Mouse (Mus musculus) stomach, embryonic 16.5 days (tissue): Measurements from ENCODE around the gene Myo7a. TPM values are rescaled to one million over a fixed set of nuclear protein-coding genes. Genes with fewer than 3 reads are reported as not detected.

Experiments used
- ATAC-seq: fragments of 200-750 bp; cut with Nextera tagmentation; 2 replicates; pipeline ENCODE4 v1.8.0; 2017; ENCODE audit warnings: moderate number of reproducible peaks, moderate TSS enrichment; ENCODE audit not compliant: insufficient read depth, low FRiP score
- H3K27ac ChIP-seq: fragments of 300-500 bp; sonication (generic); 2 replicates; pipeline ENCODE4 v1.5.1; 2014; ENCODE audit warnings: low read length
- H3K27me3 ChIP-seq: fragments of 300-500 bp; sonication (generic); 2 replicates; pipeline ENCODE4 v1.6.1; 2014; ENCODE audit warnings: low read length, control low read depth, mixed read lengths; ENCODE audit not compliant: control insufficient read depth, insufficient read depth
- H3K36me3 ChIP-seq: fragments of 300-500 bp; sonication (generic); 2 replicates; pipeline ENCODE4 v1.6.1; 2014; ENCODE audit warnings: low read length; ENCODE audit not compliant: control insufficient read depth, insufficient read depth
- H3K4me1 ChIP-seq: fragments of 300-500 bp; sonication (generic); 2 replicates; pipeline ENCODE4 v1.6.1; 2014; ENCODE audit warnings: low read length, control low read depth, mixed read lengths; ENCODE audit not compliant: control insufficient read depth, insufficient read depth
- H3K4me2 ChIP-seq: fragments of 300-500 bp; sonication (generic); 2 replicates; pipeline ENCODE4 v1.6.1; 2014; ENCODE audit warnings: low read depth, low read length, mixed read lengths
- H3K4me3 ChIP-seq: fragments of 300-500 bp; sonication (generic); replicated peaks from 2 replicates; pipeline ENCODE4 v1.5.1; 2014; ENCODE audit warnings: mild to moderate bottlenecking, low read length
- H3K9ac ChIP-seq: fragments of 300-500 bp; sonication (generic); 2 replicates; pipeline ENCODE4 v1.6.1; 2014; ENCODE audit warnings: low read length
- H3K9me3 ChIP-seq: fragments of 300-500 bp; sonication (generic); replicated peaks from 2 replicates; pipeline ENCODE4 v1.6.1; 2016; ENCODE audit warnings: low read length, control low read depth; ENCODE audit not compliant: control insufficient read depth
- WGBS: fragments of 180-500 bp; shearing (Covaris S2); extraction: QIAGEN DNeasy Blood & Tissue Kit; methylation state at CpG from one replicate; pipeline ENCODE4 v1.1.7; 2014; 5-methylcytosine and 5-hydroxymethylcytosine counted together
- polyA plus RNA-seq: library from polyadenylated mRNA; unstranded; fragments of >200 nt; fragmentation: Nextera tagmentation; extraction: Ambion mirVana; gene quantifications from 2 replicates; pipeline ENCODE4 v1.2.1, GENCODE M21; 2015

Myo7a gene
- polyA plus RNA-seq, 1 experiment from 2014 or later: 11.4 TPM

GRCm38 (mm10) chr7:98114656-98115055 is 4.7 kb downstream of the Myo7a start:
- no peak overlapping the region for H3K9ac ChIP-seq
- no peak overlapping the region for H3K27ac ChIP-seq
- no peaks in the 10 kb centered on the region for H3K36me3 ChIP-seq
- no peak for ATAC-seq
- H3K9me3 ChIP-seq: no peaks in the 10 kb centered on the region
- WGBS: 57% methylated on average over 6 of the region's 6 CpGs
- H3K4me1 ChIP-seq: peaks cover 9% of the 10 kb centered on the region; the same call in 1 of the 2 replicates
- no peak overlapping the region for H3K4me2 ChIP-seq
- no peak overlapping the region for H3K4me3 ChIP-seq
- H3K27me3 ChIP-seq: peaks cover 12% of the 10 kb centered on the region; the same call in 1 of the 2 replicates

- Histone ChIP-seq H3K4me3 (peak overlapping the region; percentile 32), H3K4me2 (peak overlapping the region; percentile 50), H3K27me3 (peaks cover 12% of the 10 kb centered on the region; the same call in 1 of the 2 replicates), H3K9me3 (no peaks in the 10 kb centered on the region), H3K9ac (peak overlapping the region; percentile 59; the same call in 1 of the 2 replicates), H3K36me3 (no peaks in the 10 kb centered on the region), H3K27ac (no peak overlapping the region), H3K4me1 (peaks cover 3% of the 10 kb centered on the region; the same call in 1 of the 2 replicates)
- ATAC-seq: no peak
- 9% methylated on average over 25 of the region's 25 CpGs for WGBS
Measured at GRCm38 (mm10) chr7:98111233-98111632, 8.1 kb downstream of the Myo7a start.

- ATAC-seq: no peak
- H3K9me3 ChIP-seq: no peaks in the 10 kb centered on the region
- WGBS: 65% methylated on average over 4 of the region's 4 CpGs
- H3K9ac ChIP-seq: no peak overlapping the region; the same call in 1 of the 2 replicates
- peaks cover 3% of the 10 kb centered on the region; the same call in 1 of the 2 replicates for H3K4me1 ChIP-seq
- H3K4me3 ChIP-seq: no peak overlapping the region
- no peak overlapping the region for H3K27ac ChIP-seq
- H3K27me3 ChIP-seq: peaks cover 12% of the 10 kb centered on the region; the same call in 1 of the 2 replicates
- H3K36me3 ChIP-seq: no peaks in the 10 kb centered on the region
- H3K4me2 ChIP-seq: no peak overlapping the region
Measured at GRCm38 (mm10) chr7:98109771-98110170, 9.6 kb downstream of the Myo7a start.

GRCm38 (mm10) chr7:98108636-98109430 is 10.5 kb downstream of the Myo7a start:
- H3K27ac ChIP-seq: no peak overlapping the region
- H3K36me3 ChIP-seq: no peaks in the 10 kb centered on the region
- H3K4me1 ChIP-seq: peaks cover 3% of the 10 kb centered on the region; the same call in 1 of the 2 replicates
- H3K4me3 ChIP-seq: no peak overlapping the region
- WGBS: 79% methylated on average over 16 of the region's 16 CpGs
- H3K27me3 ChIP-seq: peaks cover 12% of the 10 kb centered on the region; the same call in 1 of the 2 replicates
- no peaks in the 10 kb centered on the region for H3K9me3 ChIP-seq
- no peak for ATAC-seq
- no peak overlapping the region for H3K4me2 ChIP-seq
- H3K9ac ChIP-seq: no peak overlapping the region; the same call in 1 of the 2 replicates

- H3K27ac ChIP-seq: no peak overlapping the region
- H3K9me3 ChIP-seq: no peaks in the 10 kb centered on the region
- H3K4me2 ChIP-seq: no peak overlapping the region
- no peak for ATAC-seq
- H3K4me3 ChIP-seq: no peak overlapping the region
- 76% methylated on average over 7 of the region's 7 CpGs for whole genome bisulfite sequencing
- H3K36me3 ChIP-seq: no peaks in the 10 kb centered on the region
- peaks cover 2% of the 10 kb centered on the region; the same call in 1 of the 2 replicates for H3K4me1 ChIP-seq
- peaks cover 7% of the 10 kb centered on the region; the same call in 1 of the 2 replicates for H3K27me3 ChIP-seq
- H3K9ac ChIP-seq: no peak overlapping the region
Measured at GRCm38 (mm10) chr7:98106272-98106671, 13.1 kb downstream of the Myo7a start.

- Histone ChIP-seq H3K4me3 (no peak overlapping the region), H3K27ac (peak overlapping the region; percentile 3; the same call in 1 of the 2 replicates), H3K4me2 (no peak overlapping the region), H3K27me3 (no peaks in the 10 kb centered on the region), H3K9ac (peak overlapping the region; percentile 40), H3K4me1 (no peaks in the 10 kb centered on the region), H3K9me3 (no peaks in the 10 kb centered on the region), H3K36me3 (no peaks in the 10 kb centered on the region)
- WGBS: 50% methylated on average over 16 of the region's 16 CpGs
- ATAC-seq: peak; percentile 15; the same call in 1 of the 2 replicates
Measured at GRCm38 (mm10) chr7:98104481-98105435, 14.6 kb downstream of the Myo7a start.

- Histone ChIP-seq H3K4me2 (no peak overlapping the region), H3K9ac (0 out of 2 replicates have a peak overlapping the region, but pooled peaks have one; percentile 40), H3K4me3 (no peak overlapping the region), H3K27ac (peak overlapping the region; percentile 3; the same call in 1 of the 2 replicates), H3K27me3 (no peaks in the 10 kb centered on the region), H3K4me1 (no peaks in the 10 kb centered on the region), H3K36me3 (no peaks in the 10 kb centered on the region), H3K9me3 (no peaks in the 10 kb centered on the region)
- ATAC-seq: no peak; the same call in 1 of the 2 replicates
- 73% methylated on average over 5 of the region's 5 CpGs for WGBS
Measured at GRCm38 (mm10) chr7:98103942-98104292, 15.4 kb downstream of the Myo7a start.

GRCm38 (mm10) chr7:98103002-98103941 is 16.1 kb downstream of the Myo7a start:
- peak; percentile 23 for ATAC-seq

More at GRCm38 (mm10) chr7:98103002-98103941, 16.1 kb downstream of the Myo7a start:
- Histone ChIP-seq H3K4me1 (no peaks in the 10 kb centered on the region), H3K9me3 (no peaks in the 10 kb centered on the region), H3K27ac (peak overlapping the region; percentile 62), H3K36me3 (no peaks in the 10 kb centered on the region), H3K27me3 (no peaks in the 10 kb centered on the region), H3K4me2 (peak overlapping the region; percentile 54), H3K9ac (peak overlapping the region; percentile 67), H3K4me3 (peak overlapping the region; percentile 36)
- whole genome bisulfite sequencing: 13% methylated on average over 26 of the region's 26 CpGs
